24 mouse cellular contexts compared by ENCODE assay signal in genomic region chr4:90094196-90094595, GRCm38 (mm10).
DNase-seq lines count a peak whose midpoint lies in the region; ATAC-seq lines count a peak whose summit lies in the region.
"Had no signal": no experiment of that assay in that cellular context is flagged by ENCODE, and none has a peak within 500 bp of the region (broad histone marks: within the 10 kb centered on the region; RNA-seq: fewer than 3 reads in every experiment).

No protein-coding gene starts in this region.

- H3K27ac ChIP-seq in embryonic facial prominence, embryonic 14.5 days (replicated peaks; ENCODE audit: low read depth, low read length): no peak overlapping the region
- H3K27ac ChIP-seq in embryonic facial prominence, embryonic 10.5 days (replicated peaks): no peak overlapping the region
- no peak overlapping the region for H3K27ac ChIP-seq in midbrain, embryonic 14.5 days (replicated peaks; ENCODE audit: low read depth, low read length)
- no peak overlapping the region for H3K27ac ChIP-seq in midbrain, embryonic 15.5 days
- H3K27ac ChIP-seq: embryonic facial prominence, embryonic 15.5 days; gastrocnemius, adult 2 months; hindbrain, embryonic 14.5 days; hindbrain, postnatal 0 days had no signal

- H3K9me3 ChIP-seq in embryonic facial prominence, embryonic 14.5 days (ENCODE audit: control insufficient read depth, low read length): no peaks in the 10 kb centered on the region
- H3K9me3 ChIP-seq in embryonic facial prominence, embryonic 10.5 days: no peaks in the 10 kb centered on the region
- H3K9me3 ChIP-seq in midbrain, embryonic 14.5 days (ENCODE audit: control insufficient read depth, low read length): no peaks in the 10 kb centered on the region
- no peaks in the 10 kb centered on the region for H3K9me3 ChIP-seq in midbrain, embryonic 15.5 days
- H3K9me3 ChIP-seq: embryonic facial prominence, embryonic 15.5 days had no signal

- no peaks in the 10 kb centered on the region for H3K36me3 ChIP-seq in embryonic facial prominence, embryonic 14.5 days (ENCODE audit: control insufficient read depth, insufficient read depth, low read length)
- no peaks in the 10 kb centered on the region for H3K36me3 ChIP-seq in embryonic facial prominence, embryonic 10.5 days (replicated peaks)
- H3K36me3 ChIP-seq in midbrain, embryonic 14.5 days (ENCODE audit: control insufficient read depth, insufficient read depth, low read length): no peaks in the 10 kb centered on the region
- H3K36me3 ChIP-seq in midbrain, embryonic 15.5 days (replicated peaks): no peaks in the 10 kb centered on the region
- H3K36me3 ChIP-seq: embryonic facial prominence, embryonic 15.5 days had no signal

- ATAC-seq in embryonic facial prominence, embryonic 14.5 days (ENCODE audit: low read depth): no peak
- no peak for ATAC-seq in midbrain, embryonic 14.5 days (ENCODE audit: low FRiP score, low TSS enrichment)
- ATAC-seq in midbrain, embryonic 15.5 days (replicated peaks): no peak
- ATAC-seq: forebrain, embryonic 14.5 days; forebrain, postnatal 0 days; hindbrain, postnatal 0 days; inflammation-experienced regulatory T-cells, adult 6 months; intestine, postnatal 0 days had no signal

- no peaks in the 10 kb centered on the region for H3K27me3 ChIP-seq in embryonic facial prominence, embryonic 14.5 days (replicated peaks; ENCODE audit: control insufficient read depth, insufficient read depth, low read length)
- no peaks in the 10 kb centered on the region for H3K27me3 ChIP-seq in embryonic facial prominence, embryonic 10.5 days (replicated peaks; ENCODE audit: low read depth, poor library complexity, severe bottlenecking)
- H3K27me3 ChIP-seq in midbrain, embryonic 14.5 days (ENCODE audit: control insufficient read depth, insufficient read depth, low read length): no peaks in the 10 kb centered on the region
- H3K27me3 ChIP-seq in midbrain, embryonic 15.5 days (replicated peaks): no peaks in the 10 kb centered on the region
- H3K27me3 ChIP-seq: embryonic facial prominence, embryonic 15.5 days had no signal

- WGBS in embryonic facial prominence, embryonic 14.5 days: 72% methylated on average over 5 of the region's 5 CpGs
- 60% methylated on average over 5 of the region's 5 CpGs for WGBS in embryonic facial prominence, embryonic 10.5 days
- WGBS in midbrain, embryonic 14.5 days: 16% methylated on average over 5 of the region's 5 CpGs
- 22% methylated on average over 5 of the region's 5 CpGs for WGBS in midbrain, embryonic 15.5 days

- peak; percentile 2 for DNase-seq in embryonic facial prominence, embryonic 14.5 days (ENCODE audit: low spot score)
- no peak for DNase-seq in embryonic facial prominence, embryonic 10.5 days (ENCODE audit: low spot score)
- peak; percentile 8 for DNase-seq in midbrain, embryonic 14.5 days
- peak; percentile 5 for DNase-seq in embryo, embryonic 9.5 days (ENCODE audit: extremely low spot score)
- peak; percentile 39 for DNase-seq in retina, postnatal 1 day
- no peak for DNase-seq in kidney, postnatal 10 days
- no peak for DNase-seq in T-cell, adult 2 months (ENCODE audit: low spot score)
- DNase-seq: adrenal gland, postnatal 10 days; cerebellum, adult 11 months; cerebellum, adult 2 months; cerebellum, adult 9-11 months; cerebellum, postnatal 25 days; forebrain, postnatal 0 days; gastrocnemius, adult 2 months; gastrocnemius, postnatal 14 days; heart, adult 11 months had no signal

- no peak overlapping the region for H3K4me2 ChIP-seq in embryonic facial prominence, embryonic 14.5 days (ENCODE audit: low read depth, low read length)
- H3K4me2 ChIP-seq in midbrain, embryonic 14.5 days (ENCODE audit: low read length): no peak overlapping the region
- no peak overlapping the region for H3K4me2 ChIP-seq in midbrain, embryonic 15.5 days
- H3K4me2 ChIP-seq: embryonic facial prominence, embryonic 15.5 days; heart, embryonic 11.5 days; hindbrain, embryonic 14.5 days had no signal

- no peaks in the 10 kb centered on the region for H3K4me1 ChIP-seq in embryonic facial prominence, embryonic 14.5 days (ENCODE audit: control insufficient read depth, insufficient read depth, low read length)
- no peaks in the 10 kb centered on the region for H3K4me1 ChIP-seq in embryonic facial prominence, embryonic 10.5 days
- H3K4me1 ChIP-seq in midbrain, embryonic 14.5 days (ENCODE audit: control insufficient read depth, insufficient read depth, low read length): no peaks in the 10 kb centered on the region
- H3K4me1 ChIP-seq in midbrain, embryonic 15.5 days: no peaks in the 10 kb centered on the region
- H3K4me1 ChIP-seq: embryonic facial prominence, embryonic 15.5 days had no signal

- no peak overlapping the region for H3K9ac ChIP-seq in embryonic facial prominence, embryonic 14.5 days (ENCODE audit: low read depth, low read length)
- H3K9ac ChIP-seq in midbrain, embryonic 14.5 days (replicated peaks; ENCODE audit: low read length): no peak overlapping the region
- no peak overlapping the region for H3K9ac ChIP-seq in midbrain, embryonic 15.5 days
- H3K9ac ChIP-seq: embryonic facial prominence, embryonic 15.5 days; forebrain, postnatal 0 days; hindbrain, embryonic 14.5 days had no signal

- H3K4me3 ChIP-seq in embryonic facial prominence, embryonic 14.5 days (ENCODE audit: low read depth, low read length): no peak overlapping the region
- H3K4me3 ChIP-seq in embryonic facial prominence, embryonic 10.5 days: no peak overlapping the region
- H3K4me3 ChIP-seq in midbrain, embryonic 14.5 days (replicated peaks; ENCODE audit: low read depth, low read length): no peak overlapping the region
- H3K4me3 ChIP-seq in midbrain, embryonic 15.5 days: no peak overlapping the region
- H3K4me3 ChIP-seq: embryonic facial prominence, embryonic 15.5 days; gastrocnemius, adult 2 months had no signal

Comparison
In these comparisons a context has a peak if more than half of its experiments do, and no peak if none do; other contexts are left out.
1. DNase-seq: peak in embryonic facial prominence, embryonic 14.5 days (single experiment), midbrain, embryonic 14.5 days (single experiment), embryo, embryonic 9.5 days (single experiment) and retina, postnatal 1 day (single experiment); none in embryonic facial prominence, embryonic 10.5 days (single experiment), kidney, postnatal 10 days (single experiment) and T-cell, adult 2 months (single experiment).